Mouse (Mus musculus): Measurements from ENCODE around the gene Kat8.

The Kat8 gene

GRCm38 (mm10) chr7:127895891-127896290 lies 16.4 kb upstream of the Kat8 start:
- CTCF ChIA-PET = interaction anchor here (0.6 to 1.1 kb wide), 6 partner anchors 22 to 1146 kb away, joined by 4 to 9 read pairs (median 6); no protein-coding TSS in a partner anchor

DNA sequence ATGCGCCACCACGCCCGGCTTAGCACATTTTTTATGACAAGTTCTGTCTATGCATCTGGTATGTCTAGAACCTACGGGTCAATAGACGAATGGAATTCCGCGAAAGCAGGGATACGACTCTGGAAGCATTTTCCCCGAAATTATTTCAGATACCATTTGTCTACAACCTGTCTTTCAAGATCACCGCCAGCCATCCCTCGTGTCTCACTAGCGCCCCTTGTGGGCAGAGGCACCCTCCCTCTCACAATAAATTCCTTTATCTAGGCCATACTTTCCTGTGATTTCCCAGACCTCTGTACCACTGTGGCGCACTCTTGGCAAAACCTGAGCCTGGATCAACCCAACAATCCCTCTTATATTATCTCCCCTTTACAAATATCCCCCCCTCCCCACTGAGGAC lies 15.9 kb upstream of the Kat8 start:
- CTCF ChIA-PET = interaction anchor here (0.7 to 0.8 kb wide), 2 partner anchors 16 to 95 kb away, joined by 3 to 7 read pairs; no protein-coding TSS in a partner anchor

GRCm38 (mm10) chr7:127897542-127897941 lies 14.8 kb upstream of the Kat8 start:
- CTCF ChIA-PET = no interaction called here

DNA sequence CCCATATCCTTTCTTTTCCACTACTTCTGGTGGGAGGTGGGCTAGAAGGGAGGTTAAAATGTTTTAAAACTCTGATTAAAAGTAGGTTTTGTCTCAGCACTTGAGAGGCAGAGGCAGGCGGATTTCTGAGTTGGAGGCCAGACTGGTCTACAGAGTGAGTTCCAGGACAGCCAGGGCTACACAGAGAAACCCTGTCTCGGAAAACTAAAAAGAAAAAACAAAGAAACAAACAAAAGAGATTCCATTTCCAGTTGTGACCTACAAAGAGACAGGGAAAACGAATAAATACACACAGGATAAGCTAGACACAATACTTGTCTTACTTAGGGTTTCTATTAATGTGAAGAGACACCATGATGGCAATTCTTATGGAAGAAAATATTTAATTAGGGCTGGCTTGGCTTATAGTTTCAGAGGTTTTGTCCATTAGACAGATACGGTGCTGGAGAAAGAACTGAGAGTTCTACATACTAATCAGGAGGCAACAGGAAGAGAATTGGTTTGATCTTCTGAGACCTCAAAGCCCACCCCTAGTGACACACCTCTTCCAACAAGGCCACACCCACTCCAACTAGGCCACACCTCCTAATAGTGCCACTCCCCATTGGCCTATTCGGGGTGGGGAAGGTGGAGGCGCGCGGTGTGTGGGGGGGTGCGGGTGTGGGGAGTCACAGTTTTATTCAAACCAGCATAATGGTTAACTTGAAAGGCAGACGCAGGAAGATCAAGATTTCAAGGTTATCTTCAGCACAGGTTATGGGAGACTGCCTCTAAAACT lies 13.9 kb upstream of the Kat8 start:
- CTCF ChIA-PET = no interaction called here

- CTCF ChIA-PET = no interaction called here
Measured at GRCm38 (mm10) chr7:127899997-127900396, 12.3 kb upstream of the Kat8 start.

DNA sequence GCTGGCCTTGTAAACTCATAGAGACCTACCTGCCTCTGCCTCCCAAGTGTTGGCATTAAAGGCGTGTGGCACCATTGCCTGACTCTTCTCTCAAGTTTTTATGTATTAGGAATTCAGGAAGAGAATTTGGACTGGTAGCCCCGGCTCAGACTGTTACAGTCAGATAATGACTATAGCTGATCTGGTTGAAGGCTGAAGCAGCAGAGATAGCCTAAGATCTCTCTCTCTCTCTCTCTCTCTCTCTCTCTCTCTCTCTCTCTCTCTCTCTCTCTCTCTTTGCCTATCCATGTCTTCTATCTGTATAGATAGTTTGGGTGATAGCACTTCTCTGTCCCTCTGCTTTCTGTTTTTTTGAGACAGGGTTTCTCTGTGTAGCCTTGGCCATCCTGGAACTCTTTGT lies 10.5 kb upstream of the Kat8 start:
- CTCF ChIA-PET = interaction anchor here (0.6 kb wide), 1 partner anchor 1703 kb away, joined by 4 read pairs; no protein-coding TSS in a partner anchor

GRCm38 (mm10) chr7:127903971-127904796 lies 8.1 kb upstream of the Kat8 start, which contains the start of gene Bckdk:
Bckdk (plus strand) TSS chr7:127904082.
- CTCF ChIA-PET = interaction anchor here (0.6 to 1.7 kb wide), 4 partner anchors 8 to 88 kb away, joined by 3 to 5 read pairs (median 3); partner anchors contain the start of gene Kat8

GRCm38 (mm10) chr7:127907939-127908338 lies 4.4 kb upstream of the Kat8 start:
- CTCF ChIA-PET = no interaction called here

DNA sequence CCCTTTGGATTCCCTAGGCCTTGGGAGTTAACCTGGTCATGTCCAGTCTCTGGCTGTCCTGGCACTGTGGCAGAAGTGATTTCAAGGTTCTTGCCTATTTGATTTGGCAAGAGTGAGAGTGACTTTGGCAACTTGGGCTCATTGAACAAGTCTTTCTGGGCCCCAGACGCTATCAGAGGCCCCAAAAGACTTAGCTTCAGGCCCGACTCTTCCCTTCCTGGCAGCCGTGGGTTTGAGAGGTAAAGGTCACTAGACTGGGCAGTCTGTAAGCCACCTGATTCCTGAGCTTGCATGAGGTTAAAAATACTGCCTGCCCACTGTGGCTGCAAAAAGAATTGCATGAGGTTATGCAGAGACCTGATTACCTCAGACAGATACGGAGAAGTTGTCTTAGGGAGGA lies 3.7 kb upstream of the Kat8 start:
- CTCF ChIA-PET = interaction anchor here (0.6 kb wide), 1 partner anchor 743 kb away, joined by 4 read pairs; no protein-coding TSS in a partner anchor

- CTCF ChIA-PET = interaction anchor here (0.7 to 0.8 kb wide), 3 partner anchors 9 to 426 kb away, joined by 3 to 12 read pairs (median 7); partner anchors contain the start of gene Hsd3b7
Measured at GRCm38 (mm10) chr7:127912938-127913337, 622 bp downstream of the Kat8 start.

- CTCF ChIA-PET = interaction anchor here (0.6 kb wide), 1 partner anchor 11 kb away, joined by 3 read pairs; no protein-coding TSS in a partner anchor
Measured at GRCm38 (mm10) chr7:127915293-127915692, 3.0 kb downstream of the Kat8 start.

- CTCF ChIA-PET = no interaction called here
Measured at GRCm38 (mm10) chr7:127918203-127918602, 5.9 kb downstream of the Kat8 start.

DNA sequence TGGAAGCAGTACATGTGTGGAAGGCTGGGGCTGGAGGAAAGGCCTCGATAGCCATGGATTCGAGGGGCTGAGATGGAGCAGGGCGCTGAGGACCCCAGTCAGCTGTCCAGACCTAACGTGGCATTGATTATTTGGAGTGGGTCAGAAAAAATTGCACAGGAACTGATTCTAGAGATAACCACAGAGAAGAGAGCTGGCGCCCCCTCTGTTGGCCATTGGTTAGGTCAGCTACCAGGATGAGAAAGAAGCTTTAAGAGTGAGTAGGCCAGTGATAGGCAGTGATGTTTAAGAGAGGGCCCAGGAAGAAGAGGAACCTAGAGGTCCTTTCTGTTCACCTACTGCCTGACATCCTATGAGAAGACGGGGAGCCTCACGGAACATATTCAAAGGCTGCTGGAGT lies 7.0 kb downstream of the Kat8 start:
- CTCF ChIA-PET = interaction anchor here (1.2 kb wide), 1 partner anchor 17 kb away, joined by 6 read pairs; no protein-coding TSS in a partner anchor

DNA sequence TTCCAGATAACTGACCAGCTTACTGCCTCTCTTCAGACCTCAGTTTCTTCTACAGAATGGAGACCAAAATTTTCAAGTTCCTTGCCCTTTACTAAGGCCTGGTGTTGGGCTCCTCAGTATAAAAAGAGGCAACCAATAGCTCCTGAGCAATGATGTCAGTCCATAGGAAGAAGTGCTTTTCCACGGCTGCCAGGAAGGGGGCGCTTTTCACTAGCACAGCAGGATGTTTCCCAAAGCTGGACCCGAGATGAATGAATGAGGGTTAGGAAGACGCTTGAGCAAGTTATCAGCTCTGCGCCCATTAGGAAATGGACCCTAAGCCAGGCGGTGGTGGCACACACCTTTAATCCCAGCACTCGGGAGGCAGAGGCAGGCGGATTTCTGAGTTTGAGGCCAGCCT lies 9.2 kb downstream of the Kat8 start:
- CTCF ChIA-PET = interaction anchor here (1.1 kb wide), 1 partner anchor 178 kb away, joined by 3 read pairs; no protein-coding TSS in a partner anchor

DNA sequence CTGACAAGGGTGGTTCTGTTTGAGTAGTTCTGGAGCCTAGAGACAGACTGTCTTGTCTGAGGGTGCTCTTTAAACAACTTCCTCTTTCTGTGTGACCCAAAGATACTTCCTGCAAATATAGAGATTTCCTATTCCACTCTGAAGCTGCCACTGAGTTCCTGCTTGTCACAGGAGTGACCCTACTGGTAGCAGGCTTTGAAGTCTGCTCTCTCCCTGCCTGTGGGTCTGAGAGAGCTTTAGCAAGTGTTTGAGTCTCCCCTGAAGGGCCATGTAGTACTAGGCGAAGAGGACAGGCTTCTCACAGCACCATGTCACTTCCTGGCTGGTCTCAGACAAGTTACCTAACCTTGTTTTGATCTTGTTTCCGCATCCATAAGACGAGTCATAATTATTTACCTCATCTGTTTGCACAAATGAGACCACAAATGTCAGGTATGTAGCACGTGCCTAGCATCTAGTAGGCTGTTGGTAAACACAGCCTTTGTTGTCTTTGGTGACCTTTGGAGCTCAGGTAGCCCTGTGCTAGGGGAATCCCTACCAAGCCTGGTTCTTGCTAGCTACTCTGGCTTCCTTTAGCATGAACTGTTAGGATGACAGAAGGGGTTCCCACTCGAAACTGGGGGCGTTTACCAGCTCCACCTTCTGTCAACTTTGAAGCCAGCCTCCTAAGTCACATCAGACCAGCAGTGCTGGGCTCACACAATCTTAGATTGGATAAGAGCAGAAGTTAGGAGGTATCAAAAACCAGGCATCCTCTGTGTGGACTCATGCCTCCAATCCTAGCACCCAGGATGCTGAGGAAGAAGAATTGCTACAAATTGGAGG lies 10.3 kb downstream of the Kat8 start:
- CTCF ChIA-PET = interaction anchor here (0.6 to 1.8 kb wide), 3 partner anchors 27 to 179 kb away, joined by 3 to 9 read pairs (median 4); partner anchors contain the start of genes Gm21974 and Vkorc1

DNA sequence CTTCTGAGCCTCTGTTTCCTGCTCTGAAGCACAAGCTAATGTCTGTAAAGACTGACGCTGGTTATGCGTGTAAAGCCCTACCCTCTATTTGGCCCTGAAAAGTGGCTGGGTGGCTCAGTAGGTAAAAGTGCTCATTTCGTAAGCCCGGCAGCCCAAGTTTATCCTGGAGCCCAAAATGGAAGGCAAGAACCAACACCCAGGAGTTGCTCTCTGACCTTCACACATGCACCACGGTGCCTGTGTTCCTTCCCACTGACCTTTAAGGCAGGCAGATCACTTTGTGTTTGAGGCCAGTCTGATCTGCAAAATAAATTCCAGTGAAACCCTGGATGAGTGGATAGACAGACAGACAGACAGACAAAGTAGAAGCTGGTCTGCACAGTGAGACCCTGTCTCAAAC lies 11.4 kb downstream of the Kat8 start:
- CTCF ChIA-PET = interaction anchor here (1.8 kb wide), 1 partner anchor 28 kb away, joined by 9 read pairs; the partner anchor contains the start of genes Gm21974 and Vkorc1

GRCm38 (mm10) chr7:127925252-127925651 lies 12.9 kb downstream of the Kat8 start:
- CTCF ChIA-PET = no interaction called here

- CTCF ChIA-PET = no interaction called here
Measured at GRCm38 (mm10) chr7:127926066-127926465, 13.8 kb downstream of the Kat8 start.

- CTCF ChIA-PET = no interaction called here
Measured at GRCm38 (mm10) chr7:127926846-127927245, 14.5 kb downstream of the Kat8 start.

- CTCF ChIA-PET = no interaction called here
Measured at GRCm38 (mm10) chr7:127927726-127928125, 15.4 kb downstream of the Kat8 start.

- CTCF ChIA-PET = no interaction called here
Measured at GRCm38 (mm10) chr7:127928596-127928995, 16.3 kb downstream of the Kat8 start.
